Mouse (Mus musculus) MEL (cell line): ENCODE data around the gene Nmnat3. TPM values are rescaled to one million over a fixed set of nuclear protein-coding genes. Genes with fewer than 3 reads are reported as not detected.

Source experiments
- DNase-seq: peaks from one replicate; pipeline ENCODE4 v3.0.0; 2011; ENCODE audit warnings: low read depth, low spot score
- H3K27ac ChIP-seq: 2 replicates; pipeline ENCODE4 v1.5.1; 2012; ENCODE audit warnings: low read depth, mild to moderate bottlenecking, control low read depth, low read length, moderate library complexity; ENCODE audit not compliant: control insufficient read depth
- H3K27me3 ChIP-seq, 2 experiments: fragments of 150-350 bp in 1 of 2; sonication (generic) in 1 of 2; 2 replicates each; pipeline ENCODE4 v1.6.1; 2012; ENCODE audit warnings: low read length in 2 of 2, mild to moderate bottlenecking in 2 of 2, improper control_type of control experiment in 1 of 2, moderate library complexity in 1 of 2; ENCODE audit not compliant: insufficient read depth in 2 of 2, control insufficient read depth in 1 of 2
- H3K36me3 ChIP-seq, 2 experiments: 2 replicates each; pipeline ENCODE4 v1.6.1; 2012 to 2014; ENCODE audit warnings: low read length in 2 of 2, improper control_type of control experiment in 1 of 2, inconsistent platforms in 1 of 2, mild to moderate bottlenecking in 1 of 2; ENCODE audit not compliant: insufficient read depth in 2 of 2, control insufficient read depth in 1 of 2
- H3K4me1 ChIP-seq, 2 experiments: fragments of 150-350 bp in 1 of 2; sonication (generic) in 1 of 2; 2 replicates each; pipeline ENCODE4 v1.6.1; 2012; ENCODE audit warnings: low read length in 2 of 2, improper control_type of control experiment in 1 of 2, mild to moderate bottlenecking in 1 of 2; ENCODE audit not compliant: insufficient read depth in 2 of 2, control insufficient read depth in 1 of 2
- H3K4me3 ChIP-seq, 2 experiments: fragments of 150-350 bp in 1 of 2; sonication (generic) in 1 of 2; 2 replicates each; pipeline ENCODE4 v1.5.1; 2012; ENCODE audit warnings: low read depth in 2 of 2, low read length in 2 of 2, mild to moderate bottlenecking in 2 of 2, moderate library complexity in 2 of 2, control low read depth in 1 of 2, improper control_type of control experiment in 1 of 2; ENCODE audit not compliant: control insufficient read depth in 1 of 2, insufficient read depth in 1 of 2
- H3K79me2 ChIP-seq: 2 replicates; pipeline ENCODE4 v1.6.1; 2012; ENCODE audit warnings: mild to moderate bottlenecking, low read length, moderate library complexity; ENCODE audit not compliant: control insufficient read depth, poor library complexity, insufficient read depth
- H3K9ac ChIP-seq: 2 replicates; pipeline ENCODE4 v1.6.1; 2012; ENCODE audit warnings: low read depth, mild to moderate bottlenecking, control low read depth, low read length, moderate library complexity; ENCODE audit not compliant: control insufficient read depth, poor library complexity, severe bottlenecking
- H3K9me3 ChIP-seq: fragments of 150-350 bp; sonication (generic); replicated peaks from 2 replicates; pipeline ENCODE4 v1.6.1; 2012; ENCODE audit warnings: mild to moderate bottlenecking, low read length, improper control_type of control experiment, moderate library complexity; ENCODE audit not compliant: insufficient read depth
- BHLHE40 ChIP-seq: IDR thresholded peaks from 2 replicates; pipeline ENCODE4 v1.6.1; 2012; ENCODE audit warnings: low read depth, mild to moderate bottlenecking, inconsistent platforms, low read length, improper control_type of control experiment, borderline replicate concordance
- CTCF ChIP-seq, 3 experiments: IDR thresholded peaks in 2 of 3; conservative IDR thresholded peaks in 1 of 3; 2 replicates each; pipeline ENCODE4 v1.5.1; 2011 to 2012; ENCODE audit warnings: low read length in 3 of 3, low read depth in 2 of 3, mild to moderate bottlenecking in 2 of 3, improper control_type of control experiment in 1 of 3, inconsistent platforms in 1 of 3, mixed read lengths in 1 of 3, moderate library complexity in 1 of 3; ENCODE audit not compliant: control insufficient read depth in 1 of 3, insufficient read depth in 1 of 3, poor library complexity in 1 of 3, severe bottlenecking in 1 of 3
- EP300 ChIP-seq, 2 experiments: IDR thresholded peaks; 2 replicates each; pipeline ENCODE4 v1.6.1; 2011; ENCODE audit warnings: improper control_type of control experiment in 2 of 2, low read length in 2 of 2, low read depth in 1 of 2, mild to moderate bottlenecking in 1 of 2
- GABPA ChIP-seq: IDR thresholded peaks from 2 replicates; pipeline ENCODE4 v1.6.1; 2012; ENCODE audit warnings: low read depth, mild to moderate bottlenecking, inconsistent platforms, low read length, improper control_type of control experiment, moderate library complexity
- GATA1 ChIP-seq: IDR thresholded peaks from 2 replicates; pipeline ENCODE4 v1.6.1; 2011; ENCODE audit warnings: low read depth, low read length, improper control_type of control experiment
- HCFC1 ChIP-seq: IDR thresholded peaks from 2 replicates; pipeline ENCODE4 v1.6.1; 2012; ENCODE audit warnings: low read depth, mild to moderate bottlenecking, inconsistent platforms, low read length, improper control_type of control experiment, moderate library complexity
- MAFK ChIP-seq: IDR thresholded peaks from 2 replicates; pipeline ENCODE4 v1.6.1; 2011; ENCODE audit warnings: low read depth, mild to moderate bottlenecking, low read length, improper control_type of control experiment, borderline replicate concordance
- MEF2A ChIP-seq: IDR thresholded peaks from 2 replicates; pipeline ENCODE4 v1.6.1; 2014; ENCODE audit warnings: low read depth, mild to moderate bottlenecking, inconsistent platforms, low read length, improper control_type of control experiment; ENCODE audit not compliant: poor library complexity, insufficient replicate concordance, severe bottlenecking; ENCODE audit errors: extremely low read depth
- MXI1 ChIP-seq: IDR thresholded peaks from 2 replicates; pipeline ENCODE4 v1.6.1; 2011; ENCODE audit warnings: mild to moderate bottlenecking, low read depth, low read length, improper control_type of control experiment
- MYB ChIP-seq: IDR thresholded peaks from 2 replicates; pipeline ENCODE4 v1.6.1; 2011; ENCODE audit warnings: mild to moderate bottlenecking, low read depth, low read length, improper control_type of control experiment
- MYC ChIP-seq: IDR thresholded peaks from 2 replicates; pipeline ENCODE4 v1.6.1; 2011; ENCODE audit warnings: low read depth, mild to moderate bottlenecking, low read length, improper control_type of control experiment, moderate library complexity
- NRF1 ChIP-seq: IDR thresholded peaks from 2 replicates; pipeline ENCODE4 v1.6.1; 2014; ENCODE audit warnings: low read depth, mild to moderate bottlenecking, inconsistent platforms, low read length, improper control_type of control experiment, moderate library complexity; ENCODE audit not compliant: poor library complexity, insufficient read depth, severe bottlenecking
- POLR2AphosphoS5 ChIP-seq: IDR thresholded peaks from 2 replicates; pipeline ENCODE4 v1.6.1; 2012; ENCODE audit warnings: low read depth, borderline replicate concordance, mild to moderate bottlenecking, inconsistent platforms, low read length, moderate library complexity, mixed read lengths
- RAD21 ChIP-seq: IDR thresholded peaks from 2 replicates; pipeline ENCODE4 v1.6.1; 2011; ENCODE audit warnings: mild to moderate bottlenecking, low read depth, low read length, improper control_type of control experiment
- RCOR1 ChIP-seq: IDR thresholded peaks from 2 replicates; pipeline ENCODE4 v1.6.1; 2012; ENCODE audit warnings: low read depth, mild to moderate bottlenecking, inconsistent platforms, low read length, improper control_type of control experiment
- SIN3A ChIP-seq: IDR thresholded peaks from 2 replicates; pipeline ENCODE4 v1.6.1; 2012; ENCODE audit warnings: low read length, improper control_type of control experiment, inconsistent platforms
- SMC3 ChIP-seq: IDR thresholded peaks from 2 replicates; pipeline ENCODE4 v1.6.1; 2011; ENCODE audit warnings: low read depth, low read length, improper control_type of control experiment
- TAL1 ChIP-seq: IDR thresholded peaks from 2 replicates; pipeline ENCODE4 v1.6.1; 2012; ENCODE audit warnings: mild to moderate bottlenecking, inconsistent platforms, low read length, moderate library complexity, mixed read lengths
- TBP ChIP-seq: IDR thresholded peaks from 2 replicates; pipeline ENCODE4 v1.8.0; 2011; ENCODE audit warnings: low read depth, low read length, improper control_type of control experiment
- UBTF ChIP-seq: IDR thresholded peaks from 2 replicates; pipeline ENCODE4 v1.6.1; 2012; ENCODE audit warnings: low read depth, mild to moderate bottlenecking, inconsistent platforms, low read length, improper control_type of control experiment, moderate library complexity, borderline replicate concordance; ENCODE audit not compliant: insufficient read depth
- USF1 ChIP-seq: IDR thresholded peaks from 2 replicates; pipeline ENCODE4 v1.6.1; 2014; ENCODE audit warnings: low read depth, mild to moderate bottlenecking, inconsistent platforms, low read length, improper control_type of control experiment, moderate library complexity
- USF2 ChIP-seq, 2 experiments: IDR thresholded peaks; 2 replicates each; pipeline ENCODE4 v1.6.1; 2011 to 2012; ENCODE audit warnings: improper control_type of control experiment in 2 of 2, low read length in 2 of 2, borderline replicate concordance in 1 of 2, inconsistent platforms in 1 of 2, low read depth in 1 of 2, mild to moderate bottlenecking in 1 of 2; ENCODE audit not compliant: insufficient read depth in 1 of 2
- ZC3H11A ChIP-seq: IDR thresholded peaks from 2 replicates; pipeline ENCODE4 v1.6.1; 2012; ENCODE audit warnings: low read depth, mild to moderate bottlenecking, inconsistent platforms, low read length, improper control_type of control experiment
- ZKSCAN1 ChIP-seq: IDR thresholded peaks from 2 replicates; pipeline ENCODE4 v1.6.1; 2012; ENCODE audit warnings: low read depth, mild to moderate bottlenecking, inconsistent platforms, low read length, improper control_type of control experiment, moderate library complexity
- ZNF384 ChIP-seq: IDR thresholded peaks from 2 replicates; pipeline ENCODE4 v1.6.1; 2012; ENCODE audit warnings: low read depth, mild to moderate bottlenecking, inconsistent platforms, low read length, improper control_type of control experiment
- polyA plus RNA-seq, 2 experiments: library from polyadenylated mRNA; stranded (reverse) in 1 of 2; unstranded in 1 of 2; fragments of >175 nt in 1 of 2; fragments of >200 nt in 1 of 2; gene quantifications; 2 replicates each; pipeline versions ENCODE4 v1.2.1 to v1.2.4; 2012; ENCODE audit warnings: low replicate concordance in 2 of 2, low read depth in 1 of 2; ENCODE audit not compliant: insufficient read length in 2 of 2, insufficient read depth in 1 of 2, missing spikeins in 1 of 2
- total RNA-seq: library from RNA; depleted of rRNA; stranded (reverse); fragments of 300-350 nt; gene quantifications from 2 replicates; pipeline ENCODE4 v1.2.3, GENCODE M21; 2012

The Nmnat3 gene
- total and polyA plus RNA-seq, 3 experiments, result 14.4 to 15.2 TPM; not detected in 1

DNA sequence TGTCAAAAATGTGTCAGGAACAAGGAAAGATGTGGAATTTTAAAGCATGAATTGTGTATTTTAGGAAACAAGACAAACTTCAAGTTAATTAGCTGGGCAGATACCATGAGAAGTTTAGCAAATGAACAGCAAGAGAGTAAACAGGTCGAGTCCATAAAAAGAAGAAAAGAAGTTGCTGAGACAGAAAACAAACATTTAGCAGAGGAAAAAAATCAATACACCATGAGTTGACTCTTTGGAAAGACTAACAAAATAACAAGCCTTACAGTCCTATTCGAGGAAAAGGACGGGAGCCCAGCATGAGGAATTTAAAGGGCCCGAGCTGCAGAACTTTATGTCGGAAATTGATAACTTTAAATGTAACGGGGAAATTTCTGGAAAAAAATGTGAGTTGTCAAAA lies 110.0 kb downstream of the Nmnat3 start:
- H3K4me1 ChIP-seq, result no peaks in the 10 kb centered on the region
- no peak for DNase-seq
- no peaks in the 10 kb centered on the region for H3K27me3 ChIP-seq
- no peak overlapping the region for H3K9ac ChIP-seq
- H3K4me3 ChIP-seq, result no peak overlapping the region
- no peaks in the 10 kb centered on the region for H3K9me3 ChIP-seq
- no peaks in the 10 kb centered on the region for H3K79me2 ChIP-seq
- no peak overlapping the region for H3K27ac ChIP-seq
- TF ChIP-seq HCFC1 (no peak), SMC3 (no peak), MEF2A (no peak), CTCF (IDR thresholded peaks at IDR 0.05 in 2 of 3, conservative IDR thresholded peaks at IDR 0.05 in 1 of 3; ENCODE audit: control insufficient read depth in 1 of 3, insufficient read depth in 1 of 3, low read depth in 2 of 3, low read length in 3 of 3, poor library complexity in 1 of 3, severe bottlenecking in 1 of 3) (no peak), USF2 (IDR thresholded peaks at IDR 0.05; ENCODE audit: borderline replicate concordance in 1 of 2, insufficient read depth in 1 of 2, low read depth in 1 of 2, low read length in 2 of 2) (no peak), UBTF (no peak), SIN3A (no peak), TAL1 (no peak), ZC3H11A (no peak), MYC (no peak), EP300 (IDR thresholded peaks at IDR 0.05; ENCODE audit: low read depth in 1 of 2, low read length in 2 of 2) (no peak), GATA1 (no peak), MXI1 (no peak)
- H3K36me3 ChIP-seq, result no peaks in the 10 kb centered on the region

DNA sequence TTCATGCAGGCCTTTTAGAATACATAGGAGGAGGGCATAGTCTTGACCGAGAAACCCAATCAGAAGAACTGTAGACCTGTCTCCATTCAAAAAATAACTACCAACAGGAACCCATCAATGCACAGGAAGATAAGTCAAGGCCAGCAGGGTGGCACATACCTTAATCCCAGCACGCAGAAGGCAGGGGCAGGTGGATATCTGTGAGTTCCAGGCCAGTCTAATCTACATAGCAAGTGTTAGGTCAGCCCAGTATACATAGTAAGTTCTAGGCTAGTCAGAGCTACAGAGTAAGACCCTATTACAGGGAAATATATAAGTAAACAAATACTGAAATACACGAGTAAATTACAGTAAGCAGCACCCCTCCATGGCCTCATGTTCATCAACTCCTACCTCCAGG lies 110.6 kb downstream of the Nmnat3 start:
- no peaks in the 10 kb centered on the region for H3K36me3 ChIP-seq
- TF ChIP-seq TBP, result no peak
- no peak for TF ChIP-seq POLR2AphosphoS5
- TF ChIP-seq USF1, result no peak
- TF ChIP-seq USF2 (IDR thresholded peaks at IDR 0.05; ENCODE audit: borderline replicate concordance in 1 of 2, insufficient read depth in 1 of 2, low read depth in 1 of 2, low read length in 2 of 2), result no peak
- TF ChIP-seq GABPA, result no peak
- TF ChIP-seq MAFK, result no peak
- no peak for TF ChIP-seq NRF1
- TF ChIP-seq ZNF384, result no peak
- no peak for TF ChIP-seq BHLHE40
- no peak for TF ChIP-seq GATA1
- no peak for TF ChIP-seq ZKSCAN1
- no peak for TF ChIP-seq CTCF (IDR thresholded peaks at IDR 0.05 in 2 of 3, conservative IDR thresholded peaks at IDR 0.05 in 1 of 3; ENCODE audit: control insufficient read depth in 1 of 3, insufficient read depth in 1 of 3, low read depth in 2 of 3, low read length in 3 of 3, poor library complexity in 1 of 3, severe bottlenecking in 1 of 3)
- TF ChIP-seq SIN3A, result no peak
- no peak for TF ChIP-seq RCOR1
- TF ChIP-seq RAD21, result no peak
- TF ChIP-seq MYB, result no peak
- no peak for TF ChIP-seq ZC3H11A

More for the DNA sequence above, 110.6 kb downstream of the Nmnat3 start:
- no peaks in the 10 kb centered on the region for H3K27me3 ChIP-seq
- DNase-seq, result no peak
- H3K79me2 ChIP-seq, result no peaks in the 10 kb centered on the region
- no peaks in the 10 kb centered on the region for H3K4me1 ChIP-seq
- H3K9me3 ChIP-seq, result no peaks in the 10 kb centered on the region
- H3K27ac ChIP-seq, result no peak overlapping the region
- H3K9ac ChIP-seq, result no peak overlapping the region
- H3K4me3 ChIP-seq, result no peak overlapping the region
